Mouse (Mus musculus) myocyte (in vitro differentiated cells): ENCODE measurements around the gene Gga2. TPM values are rescaled to one million over a fixed set of nuclear protein-coding genes. Genes with fewer than 3 reads are reported as not detected.

ENCODE experiments used
- H3K27me3 ChIP-seq: one replicate; pipeline ENCODE4 v1.6.1; 2011; ENCODE audit not compliant: control insufficient read depth, insufficient read depth, insufficient read length
- H3K36me3 ChIP-seq: one replicate; pipeline ENCODE4 v1.6.1; 2011; ENCODE audit not compliant: control insufficient read depth, insufficient read depth
- H3K4me2 ChIP-seq: one replicate; pipeline ENCODE4 v1.6.1; 2011; ENCODE audit warnings: low read depth, control low read depth
- H3K4me3 ChIP-seq: one replicate; pipeline ENCODE4 v1.5.1; 2011; ENCODE audit warnings: mild to moderate bottlenecking, control low read depth, moderate library complexity
- H3K79me2 ChIP-seq: one replicate; pipeline ENCODE4 v1.6.1; 2011; ENCODE audit not compliant: control insufficient read depth, insufficient read depth
- H3ac ChIP-seq: one replicate; pipeline ENCODE4 v1.6.1; 2011; ENCODE audit not compliant: control insufficient read depth, insufficient read length
- CEBPB ChIP-seq: IDR thresholded peaks from 2 replicates; pipeline ENCODE4 v1.6.1; 2011; ENCODE audit warnings: mild to moderate bottlenecking, moderate library complexity; ENCODE audit not compliant: poor library complexity, insufficient read depth, severe bottlenecking
- E2F4 ChIP-seq: IDR thresholded peaks from one replicate; pipeline ENCODE4 v1.6.1; 2011; ENCODE audit warnings: mild to moderate bottlenecking, control low read depth, moderate library complexity; ENCODE audit not compliant: insufficient read depth
- MAX ChIP-seq: IDR thresholded peaks from one replicate; pipeline ENCODE4 v1.6.1; 2011; ENCODE audit warnings: low read depth, mild to moderate bottlenecking, control low read depth
- MYOD1 ChIP-seq, 3 experiments: IDR thresholded peaks; one replicate each; pipeline ENCODE4 v1.6.1; 2011; ENCODE audit warnings: control low read depth in 2 of 3, low read depth in 2 of 3, mild to moderate bottlenecking in 2 of 3, moderate library complexity in 1 of 3; ENCODE audit not compliant: insufficient read length in 2 of 3, control insufficient read depth in 1 of 3
- MYOG ChIP-seq, 3 experiments: IDR thresholded peaks; one replicate each; pipeline ENCODE4 v1.6.1; 2011; ENCODE audit warnings: control low read depth in 2 of 3, low read depth in 2 of 3, mild to moderate bottlenecking in 2 of 3; ENCODE audit not compliant: insufficient read length in 2 of 3, control insufficient read depth in 1 of 3, insufficient read depth in 1 of 3
- POLR2A ChIP-seq: IDR thresholded peaks from one replicate; pipeline ENCODE4 v1.6.1; 2011; ENCODE audit warnings: low read depth, mild to moderate bottlenecking, control low read depth, moderate library complexity; ENCODE audit not compliant: insufficient read length
- POLR2AphosphoS2 ChIP-seq: IDR thresholded peaks from one replicate; pipeline ENCODE4 v1.6.1; 2011; ENCODE audit warnings: low read depth, control low read depth; ENCODE audit not compliant: insufficient read length
- REST ChIP-seq: IDR thresholded peaks from one replicate; pipeline ENCODE4 v1.6.1; 2011; ENCODE audit warnings: mild to moderate bottlenecking, control low read depth, moderate library complexity; ENCODE audit not compliant: insufficient read depth, insufficient read length
- SRF ChIP-seq: IDR thresholded peaks from one replicate; pipeline ENCODE4 v1.6.1; 2011; ENCODE audit warnings: low read depth; ENCODE audit not compliant: control insufficient read depth, insufficient read length
- TCF12 ChIP-seq: IDR thresholded peaks from one replicate; pipeline ENCODE4 v1.6.1; 2011; ENCODE audit warnings: mild to moderate bottlenecking, control low read depth; ENCODE audit not compliant: poor library complexity, insufficient read depth, severe bottlenecking
- TCF3 ChIP-seq: IDR thresholded peaks from one replicate; pipeline ENCODE4 v1.6.1; 2011; ENCODE audit warnings: low read depth, control low read depth; ENCODE audit not compliant: insufficient read length
- USF1 ChIP-seq: IDR thresholded peaks from one replicate; pipeline ENCODE4 v1.6.1; 2011; ENCODE audit warnings: low read depth, mild to moderate bottlenecking, control low read depth, moderate library complexity
- polyA plus RNA-seq: library from polyadenylated mRNA; unstranded; fragments of >200 nt; fragmentation: generic; extraction: Trizol; gene quantifications from one replicate; pipeline ENCODE4 v1.2.1, GENCODE M21; 2012; ENCODE audit warnings: missing spikeins

The Gga2 gene
- polyA plus RNA-seq, 1 experiment, result 63.9 TPM

- Histone ChIP-seq H3K4me3 (no peak overlapping the region), H3K4me2 (no peak overlapping the region), H3ac (no peak overlapping the region), H3K79me2 (no peaks in the 10 kb centered on the region), H3K36me3 (peaks cover 11% of the 10 kb centered on the region), H3K27me3 (no peaks in the 10 kb centered on the region)
- TF ChIP-seq CEBPB, result no peak
- TF ChIP-seq TCF12, result no peak
- no peak for TF ChIP-seq REST
- no peak for TF ChIP-seq TCF3
- no peak for TF ChIP-seq MYOG (IDR thresholded peaks at IDR 0.05; ENCODE audit: control insufficient read depth in 1 of 3, insufficient read depth in 1 of 3, insufficient read length in 2 of 3, low read depth in 2 of 3)
- no peak for TF ChIP-seq E2F4
- TF ChIP-seq SRF, result no peak
- TF ChIP-seq USF1, result no peak
- no peak for TF ChIP-seq MYOD1 (IDR thresholded peaks at IDR 0.05; ENCODE audit: control insufficient read depth in 1 of 3, insufficient read length in 2 of 3, low read depth in 2 of 3)
- no peak for TF ChIP-seq POLR2A
- no peak for TF ChIP-seq MAX
- TF ChIP-seq POLR2AphosphoS2, result no peak
These were observed 25.8 kb upstream of the Gga2 start for GRCm38 (mm10) chr7:122046813-122047212.

GRCm38 (mm10) chr7:122045711-122046110 is 24.7 kb upstream of the Gga2 start:
- Histone ChIP-seq H3K36me3 (peaks cover 8% of the 10 kb centered on the region), H3K27me3 (no peaks in the 10 kb centered on the region), H3K79me2 (no peaks in the 10 kb centered on the region), H3K4me2 (no peak overlapping the region), H3K4me3 (no peak overlapping the region), H3ac (no peak overlapping the region)
- TF ChIP-seq POLR2A (no peak), TCF3 (no peak), SRF (no peak), MAX (no peak), USF1 (no peak), CEBPB (no peak), TCF12 (no peak), E2F4 (no peak), MYOG (IDR thresholded peaks at IDR 0.05; ENCODE audit: control insufficient read depth in 1 of 3, insufficient read depth in 1 of 3, insufficient read length in 2 of 3, low read depth in 2 of 3) (no peak), MYOD1 (IDR thresholded peaks at IDR 0.05; ENCODE audit: control insufficient read depth in 1 of 3, insufficient read length in 2 of 3, low read depth in 2 of 3) (no peak), REST (no peak), POLR2AphosphoS2 (no peak)

GRCm38 (mm10) chr7:122045181-122045634 is 24.2 kb upstream of the Gga2 start:
- TF ChIP-seq MAX (no peak), MYOD1 (IDR thresholded peaks at IDR 0.05; ENCODE audit: control insufficient read depth in 1 of 3, insufficient read length in 2 of 3, low read depth in 2 of 3) (peak in 1 of 3 experiments; percentile 8), POLR2A (no peak), USF1 (no peak)
- no peak overlapping the region for H3K4me2 ChIP-seq
- H3ac ChIP-seq, result no peak overlapping the region
- H3K4me3 ChIP-seq, result no peak overlapping the region
- no peaks in the 10 kb centered on the region for H3K27me3 ChIP-seq
- peaks cover 7% of the 10 kb centered on the region for H3K36me3 ChIP-seq
- H3K79me2 ChIP-seq, result no peaks in the 10 kb centered on the region

- TF ChIP-seq TCF3, result no peak
- no peak for TF ChIP-seq POLR2AphosphoS2
- TF ChIP-seq POLR2A, result no peak
- no peak for TF ChIP-seq CEBPB
- no peak for TF ChIP-seq TCF12
- TF ChIP-seq MYOD1 (IDR thresholded peaks at IDR 0.05; ENCODE audit: control insufficient read depth in 1 of 3, insufficient read length in 2 of 3, low read depth in 2 of 3), result no peak
- TF ChIP-seq USF1, result no peak
- TF ChIP-seq E2F4, result no peak
- no peak for TF ChIP-seq SRF
- TF ChIP-seq MYOG (IDR thresholded peaks at IDR 0.05; ENCODE audit: control insufficient read depth in 1 of 3, insufficient read depth in 1 of 3, insufficient read length in 2 of 3, low read depth in 2 of 3), result no peak
- no peak for TF ChIP-seq REST
- no peak overlapping the region for H3ac ChIP-seq
- H3K27me3 ChIP-seq, result no peaks in the 10 kb centered on the region
- no peak overlapping the region for H3K4me2 ChIP-seq
- H3K36me3 ChIP-seq, result peaks cover 7% of the 10 kb centered on the region
- no peaks in the 10 kb centered on the region for H3K79me2 ChIP-seq
- H3K4me3 ChIP-seq, result no peak overlapping the region
These were observed 23.1 kb upstream of the Gga2 start for GRCm38 (mm10) chr7:122044106-122044505.

GRCm38 (mm10) chr7:122034348-122034747 is 13.3 kb upstream of the Gga2 start:
- H3K4me2 ChIP-seq, result no peak overlapping the region
- no peak overlapping the region for H3ac ChIP-seq
- H3K27me3 ChIP-seq, result no peaks in the 10 kb centered on the region
- TF ChIP-seq SRF, result no peak
- TF ChIP-seq USF1, result no peak
- TF ChIP-seq POLR2AphosphoS2, result no peak
- no peak for TF ChIP-seq CEBPB
- TF ChIP-seq MYOD1 (IDR thresholded peaks at IDR 0.05; ENCODE audit: control insufficient read depth in 1 of 3, insufficient read length in 2 of 3, low read depth in 2 of 3), result no peak
- no peak for TF ChIP-seq E2F4
- no peak for TF ChIP-seq TCF3
- no peak for TF ChIP-seq MAX
- no peak for TF ChIP-seq MYOG (IDR thresholded peaks at IDR 0.05; ENCODE audit: control insufficient read depth in 1 of 3, insufficient read depth in 1 of 3, insufficient read length in 2 of 3, low read depth in 2 of 3)
- TF ChIP-seq REST, result no peak
- TF ChIP-seq POLR2A, result no peak
- TF ChIP-seq TCF12, result no peak
- H3K4me3 ChIP-seq, result no peak overlapping the region
- H3K79me2 ChIP-seq, result no peaks in the 10 kb centered on the region
- no peaks in the 10 kb centered on the region for H3K36me3 ChIP-seq
